Mouse (Mus musculus): ENCODE data around the gene Stxbp6. TPM values are rescaled to one million over a fixed set of nuclear protein-coding genes. Genes with fewer than 3 reads are reported as not detected.

Gene Stxbp6
- polyA plus RNA-seq, 1 experiment from 2014 or later, result 12.4 TPM

- ATAC-seq (ENCODE audit: low FRiP score), result no peak
- H3K27ac ChIP-seq, result no peak overlapping the region
Measured at GRCm38 (mm10) chr12:45011436-45012089, 62.9 kb downstream of the Stxbp6 start.

GRCm38 (mm10) chr12:45011006-45011405, 63.5 kb downstream of the Stxbp6 start:
- Histone ChIP-seq H3K4me2 (no peak overlapping the region), H3K9ac (no peak overlapping the region), H3K4me1 (replicated peaks) (peaks cover 6% of the 10 kb centered on the region; the same call in 1 of the 2 replicates)

More at GRCm38 (mm10) chr12:45011436-45012089, 62.9 kb downstream of the Stxbp6 start:
- WGBS, result 80% methylated on average over 11 of the region's 11 CpGs
- H3K27me3 ChIP-seq, result no peaks in the 10 kb centered on the region
- H3K4me2 ChIP-seq, result no peak overlapping the region
- H3K4me3 ChIP-seq, result no peak overlapping the region
- H3K9me3 ChIP-seq, result no peaks in the 10 kb centered on the region
- no peak overlapping the region for H3K9ac ChIP-seq
- H3K4me1 ChIP-seq (replicated peaks), result peaks cover 6% of the 10 kb centered on the region; the same call in 1 of the 2 replicates
- H3K36me3 ChIP-seq, result no peaks in the 10 kb centered on the region

GRCm38 (mm10) chr12:45009984-45010611, 64.4 kb downstream of the Stxbp6 start:
- Histone ChIP-seq H3K36me3 (no peaks in the 10 kb centered on the region), H3K4me1 (replicated peaks) (peaks cover 6% of the 10 kb centered on the region; the same call in 1 of the 2 replicates), H3K27me3 (no peaks in the 10 kb centered on the region), H3K27ac (no peak overlapping the region), H3K9me3 (no peaks in the 10 kb centered on the region), H3K4me3 (no peak overlapping the region), H3K4me2 (no peak overlapping the region), H3K9ac (no peak overlapping the region)
- ATAC-seq (ENCODE audit: low FRiP score), result no peak
- WGBS, result 97% methylated on average over 2 of the region's 2 CpGs

More at GRCm38 (mm10) chr12:45011006-45011405, 63.5 kb downstream of the Stxbp6 start:
- Histone ChIP-seq H3K4me3 (no peak overlapping the region), H3K27me3 (no peaks in the 10 kb centered on the region), H3K27ac (no peak overlapping the region), H3K36me3 (no peaks in the 10 kb centered on the region), H3K9me3 (no peaks in the 10 kb centered on the region)
- ATAC-seq (ENCODE audit: low FRiP score), result no peak

GRCm38 (mm10) chr12:45006569-45006968, 67.9 kb downstream of the Stxbp6 start:
- Histone ChIP-seq H3K4me2 (no peak overlapping the region), H3K9ac (no peak overlapping the region), H3K9me3 (no peaks in the 10 kb centered on the region), H3K27ac (no peak overlapping the region), H3K4me1 (replicated peaks) (0 out of 2 replicates have a peak, but pooled peaks cover under 1% of the 10 kb centered on the region), H3K36me3 (no peaks in the 10 kb centered on the region), H3K27me3 (no peaks in the 10 kb centered on the region), H3K4me3 (no peak overlapping the region)
- ATAC-seq (ENCODE audit: low FRiP score), result no peak
- 81% methylated on average over 2 of the region's 2 CpGs for WGBS

GRCm38 (mm10) chr12:45006049-45006448, 68.5 kb downstream of the Stxbp6 start:
- Histone ChIP-seq H3K27me3 (no peaks in the 10 kb centered on the region), H3K9ac (no peak overlapping the region), H3K27ac (no peak overlapping the region), H3K9me3 (no peaks in the 10 kb centered on the region), H3K4me3 (no peak overlapping the region), H3K4me2 (no peak overlapping the region), H3K4me1 (replicated peaks) (no peaks in the 10 kb centered on the region), H3K36me3 (no peaks in the 10 kb centered on the region)
- no peak for ATAC-seq (ENCODE audit: low FRiP score)
- WGBS, result 91% methylated on average over 4 of the region's 4 CpGs

- Histone ChIP-seq H3K36me3 (no peaks in the 10 kb centered on the region), H3K4me1 (replicated peaks) (no peaks in the 10 kb centered on the region), H3K27me3 (no peaks in the 10 kb centered on the region), H3K27ac (no peak overlapping the region), H3K4me2 (no peak overlapping the region), H3K9me3 (no peaks in the 10 kb centered on the region), H3K4me3 (no peak overlapping the region), H3K9ac (no peak overlapping the region)
- WGBS, result 91% methylated on average over 1 of the region's 1 CpGs
- ATAC-seq (ENCODE audit: low FRiP score), result no peak
Measured at GRCm38 (mm10) chr12:45001996-45002395, 72.5 kb downstream of the Stxbp6 start.

- H3K4me3 ChIP-seq, result no peak overlapping the region
- no peak overlapping the region for H3K27ac ChIP-seq
- ATAC-seq (ENCODE audit: low FRiP score), result no peak
- no peaks in the 10 kb centered on the region for H3K4me1 ChIP-seq (replicated peaks)
- H3K9me3 ChIP-seq, result no peaks in the 10 kb centered on the region
- no peaks in the 10 kb centered on the region for H3K27me3 ChIP-seq
- H3K36me3 ChIP-seq, result no peaks in the 10 kb centered on the region
- H3K9ac ChIP-seq, result no peak overlapping the region
- WGBS, result 90% methylated on average over 4 of the region's 4 CpGs
- H3K4me2 ChIP-seq, result no peak overlapping the region
Measured at GRCm38 (mm10) chr12:44997422-44997821, 77.1 kb downstream of the Stxbp6 start.

- Histone ChIP-seq H3K4me3 (no peak overlapping the region), H3K36me3 (no peaks in the 10 kb centered on the region), H3K27ac (no peak overlapping the region), H3K9ac (no peak overlapping the region), H3K27me3 (no peaks in the 10 kb centered on the region), H3K4me1 (replicated peaks) (no peaks in the 10 kb centered on the region), H3K4me2 (no peak overlapping the region), H3K9me3 (no peaks in the 10 kb centered on the region)
- ATAC-seq (ENCODE audit: low FRiP score), result no peak
- WGBS, result 87% methylated on average over 3 of the region's 3 CpGs
Measured at GRCm38 (mm10) chr12:44996897-44997296, 77.6 kb downstream of the Stxbp6 start.

- Histone ChIP-seq H3K9me3 (no peaks in the 10 kb centered on the region), H3K4me3 (no peak overlapping the region), H3K27me3 (no peaks in the 10 kb centered on the region), H3K27ac (no peak overlapping the region), H3K4me2 (no peak overlapping the region), H3K36me3 (no peaks in the 10 kb centered on the region), H3K4me1 (replicated peaks) (no peaks in the 10 kb centered on the region), H3K9ac (no peak overlapping the region)
- 78% methylated on average over 2 of the region's 2 CpGs for WGBS
- ATAC-seq (ENCODE audit: low FRiP score), result no peak
Measured at GRCm38 (mm10) chr12:44996274-44996673, 78.2 kb downstream of the Stxbp6 start.

GRCm38 (mm10) chr12:44993391-44993790, 81.1 kb downstream of the Stxbp6 start:
- Histone ChIP-seq H3K4me2 (no peak overlapping the region), H3K9me3 (no peaks in the 10 kb centered on the region), H3K4me1 (replicated peaks) (no peaks in the 10 kb centered on the region), H3K4me3 (no peak overlapping the region), H3K36me3 (no peaks in the 10 kb centered on the region), H3K9ac (no peak overlapping the region), H3K27ac (no peak overlapping the region), H3K27me3 (no peaks in the 10 kb centered on the region)
- no peak for ATAC-seq (ENCODE audit: low FRiP score)
- WGBS, result 95% methylated on average over 3 of the region's 3 CpGs

GRCm38 (mm10) chr12:44992847-44993246, 81.7 kb downstream of the Stxbp6 start:
- WGBS, result 91% methylated on average over 4 of the region's 4 CpGs
- Histone ChIP-seq H3K27me3 (no peaks in the 10 kb centered on the region), H3K36me3 (no peaks in the 10 kb centered on the region), H3K9ac (no peak overlapping the region), H3K27ac (no peak overlapping the region), H3K9me3 (no peaks in the 10 kb centered on the region), H3K4me1 (replicated peaks) (no peaks in the 10 kb centered on the region), H3K4me3 (no peak overlapping the region), H3K4me2 (no peak overlapping the region)
- ATAC-seq (ENCODE audit: low FRiP score), result no peak

GRCm38 (mm10) chr12:44990379-44990778, 84.1 kb downstream of the Stxbp6 start:
- no peaks in the 10 kb centered on the region for H3K36me3 ChIP-seq
- 68% methylated on average over 9 of the region's 9 CpGs for WGBS
- no peaks in the 10 kb centered on the region for H3K9me3 ChIP-seq
- H3K9ac ChIP-seq, result no peak overlapping the region
- no peak for ATAC-seq (ENCODE audit: low FRiP score)
- no peaks in the 10 kb centered on the region for H3K27me3 ChIP-seq
- no peak overlapping the region for H3K27ac ChIP-seq
- no peak overlapping the region for H3K4me3 ChIP-seq
- H3K4me1 ChIP-seq (replicated peaks), result no peaks in the 10 kb centered on the region
- no peak overlapping the region for H3K4me2 ChIP-seq

GRCm38 (mm10) chr12:44989011-44989410, 85.5 kb downstream of the Stxbp6 start:
- Histone ChIP-seq H3K36me3 (no peaks in the 10 kb centered on the region), H3K9me3 (no peaks in the 10 kb centered on the region), H3K27ac (no peak overlapping the region), H3K4me3 (no peak overlapping the region), H3K9ac (no peak overlapping the region), H3K27me3 (no peaks in the 10 kb centered on the region), H3K4me1 (replicated peaks) (no peaks in the 10 kb centered on the region), H3K4me2 (no peak overlapping the region)
- 81% methylated on average over 4 of the region's 4 CpGs for WGBS
- no peak for ATAC-seq (ENCODE audit: low FRiP score)
